Mouse (Mus musculus) embryonic facial prominence, embryonic 10.5 days (tissue): ENCODE results near the gene Fat3. TPM values are rescaled to one million over a fixed set of nuclear protein-coding genes. Genes with fewer than 3 reads are reported as not detected.

Experiments used
- DNase-seq: peaks from one replicate; pipeline ENCODE4 v3.0.0-alpha.2; 2017; ENCODE audit warnings: low spot score
- H3K27ac ChIP-seq: fragments of 300-500 bp; sonication (generic); replicated peaks from 2 replicates; pipeline ENCODE4 v1.5.1; 2016; ENCODE audit warnings: mild to moderate bottlenecking
- H3K27me3 ChIP-seq: fragments of 300-500 bp; sonication (generic); replicated peaks from 2 replicates; pipeline ENCODE4 v1.6.1; 2016; ENCODE audit warnings: low read depth, mild to moderate bottlenecking; ENCODE audit not compliant: poor library complexity, severe bottlenecking
- H3K36me3 ChIP-seq: fragments of 300-500 bp; sonication (generic); replicated peaks from 2 replicates; pipeline ENCODE4 v1.6.1; 2016; ENCODE audit warnings: mild to moderate bottlenecking, moderate library complexity
- H3K4me1 ChIP-seq: fragments of 300-500 bp; sonication (generic); 2 replicates; pipeline ENCODE4 v1.6.1; 2016
- H3K4me3 ChIP-seq: fragments of 300-500 bp; sonication (generic); 2 replicates; pipeline ENCODE4 v1.5.1; 2016; ENCODE audit warnings: mild to moderate bottlenecking, moderate library complexity
- H3K9me3 ChIP-seq: fragments of 300-500 bp; sonication (generic); 2 replicates; pipeline ENCODE4 v1.6.1; 2016; ENCODE audit warnings: mild to moderate bottlenecking
- WGBS: fragments of 180-500 bp; shearing (Covaris S2); methylation state at CpG from one replicate; pipeline ENCODE4 v1.1.7; 2016; 5-methylcytosine and 5-hydroxymethylcytosine counted together
- polyA plus RNA-seq: library from polyadenylated mRNA; unstranded; fragments of >200 nt; fragmentation: Nextera tagmentation; extraction: Ambion mirVana; gene quantifications from 2 replicates; pipeline ENCODE4 v1.2.1, GENCODE M21; 2016

Gene Fat3
- polyA plus RNA-seq, 1 experiment from 2014 or later, result 2.8 TPM

DNA sequence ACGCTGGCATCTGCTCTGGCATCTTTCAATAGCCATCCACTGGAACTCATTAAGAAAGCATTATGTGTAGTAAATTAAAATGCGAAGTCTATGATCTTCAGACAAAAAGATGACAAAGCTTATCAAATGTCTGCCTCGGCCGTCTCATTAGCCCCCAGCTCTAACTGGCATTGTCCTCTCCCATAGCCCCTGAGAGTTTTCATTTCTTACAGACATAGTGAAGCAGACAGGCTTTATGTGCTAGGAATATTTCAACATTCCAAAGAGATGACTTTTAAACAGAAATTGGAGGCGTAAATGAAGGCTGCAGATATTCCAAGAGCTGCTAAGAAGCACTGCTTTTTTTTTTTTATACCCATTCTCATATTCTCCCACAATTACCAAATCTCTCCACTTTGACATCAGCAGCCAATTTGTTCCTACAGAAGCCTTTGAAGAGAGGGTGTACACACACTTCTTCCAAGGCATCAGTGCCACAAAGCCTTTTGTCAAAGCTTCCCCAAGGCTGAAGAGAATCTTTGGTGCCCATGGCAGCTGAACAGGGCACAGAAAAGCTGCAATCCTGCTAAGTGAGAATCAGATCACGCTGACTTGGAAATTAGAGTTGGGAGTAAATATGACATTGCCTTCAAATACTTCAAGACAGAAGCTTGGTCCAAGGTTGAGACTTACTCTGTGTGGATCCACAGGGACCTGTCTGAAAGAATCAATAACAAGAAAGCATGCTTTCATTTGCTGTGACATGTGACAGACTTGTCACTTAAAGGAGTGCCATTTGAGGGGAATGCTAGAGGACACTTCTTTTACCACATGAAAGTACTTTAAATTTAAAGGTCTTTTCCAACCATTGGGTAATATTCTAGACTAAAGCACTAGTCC is 206.9 kb downstream of the Fat3 start:
- H3K4me3 ChIP-seq, result no peak overlapping the region
- H3K36me3 ChIP-seq, result no peaks in the 10 kb centered on the region
- H3K27ac ChIP-seq, result no peak overlapping the region
- DNase-seq, result no peak
- H3K4me1 ChIP-seq, result 0 out of 2 replicates have a peak, but pooled peaks cover 3% of the 10 kb centered on the region
- WGBS, result 79% methylated on average over 6 of the region's 6 CpGs
- H3K9me3 ChIP-seq, result no peaks in the 10 kb centered on the region
- no peaks in the 10 kb centered on the region for H3K27me3 ChIP-seq

DNA sequence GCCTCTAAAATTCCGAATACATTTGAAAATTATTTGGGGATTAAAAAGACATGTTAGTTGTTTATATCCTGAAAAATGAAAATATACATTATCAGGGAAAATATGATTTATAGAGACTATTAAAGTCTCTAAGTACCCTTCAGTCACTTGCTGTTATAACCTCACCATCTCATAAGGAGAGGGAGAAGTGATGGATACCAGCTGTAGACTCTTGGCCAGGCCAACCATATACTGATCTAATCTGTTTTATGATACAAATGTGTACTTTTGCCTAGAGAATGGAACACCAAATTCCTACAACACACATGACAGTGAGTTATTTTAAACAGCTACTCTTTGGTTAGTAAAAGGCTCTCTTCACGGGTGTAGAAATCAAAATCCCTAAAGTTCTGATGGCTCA is 208.6 kb downstream of the Fat3 start:
- H3K4me1 ChIP-seq, result 0 out of 2 replicates have a peak, but pooled peaks cover 3% of the 10 kb centered on the region
- no peaks in the 10 kb centered on the region for H3K36me3 ChIP-seq
- no peak overlapping the region for H3K4me3 ChIP-seq
- no peaks in the 10 kb centered on the region for H3K27me3 ChIP-seq
- DNase-seq, result no peak
- WGBS, result 87% methylated on average over 2 of the region's 2 CpGs
- H3K27ac ChIP-seq, result no peak overlapping the region
- no peaks in the 10 kb centered on the region for H3K9me3 ChIP-seq

DNA sequence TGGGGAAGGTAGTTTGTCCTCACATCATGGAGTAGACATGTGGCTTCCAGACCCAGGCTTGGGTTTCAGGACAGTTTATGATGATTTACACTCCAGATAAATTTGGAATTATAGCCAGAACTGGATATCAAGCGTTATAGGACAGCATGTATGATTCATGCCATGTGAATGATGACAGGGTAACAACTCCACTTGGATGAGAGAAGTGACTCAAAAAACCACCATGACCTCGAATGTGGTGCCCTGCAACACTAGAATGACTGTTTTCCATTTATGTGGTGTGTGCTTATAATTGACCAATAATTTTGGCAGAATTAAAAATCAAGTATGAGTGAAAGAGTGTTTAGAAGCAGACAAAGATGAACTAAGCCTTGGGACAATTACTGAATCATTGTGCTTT is 210.2 kb downstream of the Fat3 start:
- WGBS, result 87% methylated on average over 2 of the region's 2 CpGs
- no peak overlapping the region for H3K27ac ChIP-seq
- 0 out of 2 replicates have a peak, but pooled peaks cover 3% of the 10 kb centered on the region for H3K4me1 ChIP-seq
- H3K4me3 ChIP-seq, result no peak overlapping the region
- no peaks in the 10 kb centered on the region for H3K27me3 ChIP-seq
- no peaks in the 10 kb centered on the region for H3K9me3 ChIP-seq
- DNase-seq, result no peak
- no peaks in the 10 kb centered on the region for H3K36me3 ChIP-seq

DNA sequence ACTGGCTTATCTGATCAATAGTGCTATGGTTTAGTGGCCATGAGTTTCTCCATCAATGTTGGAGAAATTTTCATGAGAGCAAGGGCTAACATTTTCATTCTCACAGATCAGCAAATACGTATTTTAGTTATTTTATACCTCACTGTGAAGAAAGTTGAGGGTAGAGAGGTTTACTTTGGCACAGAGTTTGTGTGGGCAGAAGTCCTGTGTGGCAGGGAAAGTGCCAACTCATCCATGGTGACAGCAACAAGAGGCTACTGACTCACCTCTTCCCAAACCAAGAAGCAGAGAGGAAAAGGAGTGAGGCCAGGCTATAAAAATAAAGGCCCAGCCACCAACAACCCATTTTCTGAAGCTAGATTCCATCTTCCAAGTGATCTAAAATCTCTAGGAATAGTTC is 218.1 kb downstream of the Fat3 start:
- WGBS, result 84% methylated on average over 1 of the region's 1 CpGs
- Histone ChIP-seq H3K36me3 (no peaks in the 10 kb centered on the region), H3K9me3 (no peaks in the 10 kb centered on the region), H3K4me1 (no peaks in the 10 kb centered on the region), H3K27me3 (no peaks in the 10 kb centered on the region), H3K27ac (no peak overlapping the region), H3K4me3 (no peak overlapping the region)
- no peak for DNase-seq

DNA sequence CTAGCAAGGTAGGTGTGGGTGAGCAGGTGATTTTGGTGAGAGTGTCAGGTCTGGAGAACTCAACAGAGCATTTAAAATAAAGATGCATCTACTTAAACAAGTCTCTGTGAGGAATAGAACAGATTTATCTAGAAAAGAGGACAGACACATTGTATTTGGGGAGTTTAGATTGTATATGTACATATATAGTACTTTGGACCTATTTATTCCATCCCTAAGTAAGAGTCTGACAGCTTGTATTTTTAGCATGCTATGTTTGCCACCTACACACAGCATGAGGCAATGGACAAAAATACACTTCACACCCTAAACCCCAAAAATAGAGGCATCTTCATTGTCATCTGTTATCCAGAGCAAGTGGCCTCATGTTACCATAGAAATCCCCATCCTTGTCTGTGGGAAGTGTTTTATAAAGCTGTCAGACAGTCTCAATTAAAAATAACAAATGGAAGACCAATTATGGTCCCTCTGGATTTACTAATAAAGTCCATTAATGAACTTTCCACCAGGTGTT is 218.7 kb downstream of the Fat3 start:
- no peaks in the 10 kb centered on the region for H3K9me3 ChIP-seq
- H3K27ac ChIP-seq, result no peak overlapping the region
- no peak overlapping the region for H3K4me3 ChIP-seq
- no peaks in the 10 kb centered on the region for H3K36me3 ChIP-seq
- no peaks in the 10 kb centered on the region for H3K4me1 ChIP-seq
- H3K27me3 ChIP-seq, result no peaks in the 10 kb centered on the region
- no peak for DNase-seq

DNA sequence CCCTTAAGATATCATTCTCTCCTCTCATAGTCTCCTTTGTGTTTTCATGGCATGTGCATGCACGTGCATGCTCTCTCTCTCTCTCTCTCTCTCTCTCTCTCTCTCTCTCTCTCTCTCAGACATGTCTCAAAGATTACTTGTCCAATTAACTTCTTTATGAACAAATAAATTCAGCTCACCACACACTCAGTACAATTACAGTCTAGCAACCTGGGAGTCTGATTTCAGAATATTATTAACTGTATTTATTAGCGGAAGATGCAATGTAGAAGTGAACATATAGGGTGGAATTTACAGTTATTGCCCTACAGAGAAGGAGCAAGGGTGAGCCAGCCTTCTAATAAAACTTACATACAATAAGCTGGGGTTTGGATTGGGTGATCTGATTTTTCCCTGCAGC is 225.5 kb downstream of the Fat3 start:
- Histone ChIP-seq H3K27ac (no peak overlapping the region), H3K9me3 (no peaks in the 10 kb centered on the region), H3K36me3 (no peaks in the 10 kb centered on the region), H3K4me3 (no peak overlapping the region), H3K4me1 (no peaks in the 10 kb centered on the region), H3K27me3 (no peaks in the 10 kb centered on the region)
- WGBS, result 73% methylated on average over 2 of the region's 2 CpGs
- no peak for DNase-seq

DNA sequence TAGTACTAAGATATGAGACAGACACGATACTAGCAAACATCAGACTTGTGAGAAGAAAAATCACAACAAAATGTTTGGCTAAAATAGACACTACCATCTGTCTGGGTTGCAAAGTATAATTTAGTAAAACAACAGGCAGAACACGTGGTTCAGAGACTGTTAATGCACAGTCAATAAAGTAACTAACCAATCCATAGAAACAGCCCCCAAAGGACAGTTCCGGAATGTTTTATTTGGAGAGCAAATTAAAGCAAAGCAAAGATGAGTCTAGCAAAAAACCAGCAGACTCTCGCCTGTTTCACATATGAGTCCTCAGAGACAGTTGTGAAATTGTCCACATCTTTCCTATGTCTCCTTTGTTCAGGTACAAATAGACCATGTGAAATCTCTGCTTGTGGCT is 227.0 kb downstream of the Fat3 start:
- WGBS, result 87% methylated on average over 4 of the region's 4 CpGs

DNA sequence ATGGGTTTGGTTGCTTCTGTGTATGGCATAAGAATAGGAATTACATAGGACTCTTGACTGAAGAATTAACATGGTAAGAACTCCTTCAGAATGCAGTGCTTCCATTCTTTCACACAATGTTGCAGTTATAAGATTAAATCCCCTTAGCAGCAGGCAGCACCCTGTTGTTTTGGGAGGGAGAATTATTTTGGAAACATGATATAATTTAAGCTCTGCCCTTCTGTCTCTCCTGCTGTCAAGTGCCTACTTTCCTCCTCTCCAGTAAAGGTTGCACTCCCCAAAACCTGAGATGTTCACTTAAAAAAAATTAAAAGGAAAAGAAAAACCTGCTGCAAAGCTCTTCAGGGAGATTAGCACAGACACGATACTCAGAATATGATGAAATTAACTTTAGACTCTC is 228.3 kb downstream of the Fat3 start:
- no peaks in the 10 kb centered on the region for H3K9me3 ChIP-seq
- no peaks in the 10 kb centered on the region for H3K4me1 ChIP-seq
- 91% methylated on average over 1 of the region's 1 CpGs for WGBS
- no peaks in the 10 kb centered on the region for H3K27me3 ChIP-seq
- no peak overlapping the region for H3K4me3 ChIP-seq
- DNase-seq, result no peak
- H3K27ac ChIP-seq, result no peak overlapping the region
- H3K36me3 ChIP-seq, result no peaks in the 10 kb centered on the region

More for the DNA sequence above, 227.0 kb downstream of the Fat3 start:
- Histone ChIP-seq H3K27ac (no peak overlapping the region), H3K4me1 (no peaks in the 10 kb centered on the region), H3K36me3 (no peaks in the 10 kb centered on the region), H3K27me3 (no peaks in the 10 kb centered on the region), H3K4me3 (no peak overlapping the region), H3K9me3 (no peaks in the 10 kb centered on the region)
- DNase-seq, result no peak

DNA sequence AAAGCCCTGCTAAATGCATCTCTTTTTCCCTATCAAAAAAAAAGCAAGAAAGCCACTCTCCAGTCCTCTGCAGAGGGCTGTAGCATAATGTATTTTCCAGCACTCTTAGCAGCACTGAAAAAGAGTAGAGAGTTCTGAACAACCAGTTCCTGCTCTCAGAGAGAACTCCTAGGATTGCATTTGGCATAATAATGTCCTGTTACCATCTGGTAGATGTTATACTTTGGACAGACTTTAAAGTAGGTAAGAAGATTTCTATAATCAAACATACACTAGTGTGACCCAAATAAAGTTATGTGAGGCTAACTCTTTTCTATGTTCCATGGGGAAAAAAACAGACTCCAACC is 230.3 kb downstream of the Fat3 start:
- Histone ChIP-seq H3K27ac (no peak overlapping the region), H3K4me1 (no peaks in the 10 kb centered on the region), H3K4me3 (no peak overlapping the region), H3K36me3 (no peaks in the 10 kb centered on the region), H3K9me3 (no peaks in the 10 kb centered on the region), H3K27me3 (no peaks in the 10 kb centered on the region)
- DNase-seq, result no peak

DNA sequence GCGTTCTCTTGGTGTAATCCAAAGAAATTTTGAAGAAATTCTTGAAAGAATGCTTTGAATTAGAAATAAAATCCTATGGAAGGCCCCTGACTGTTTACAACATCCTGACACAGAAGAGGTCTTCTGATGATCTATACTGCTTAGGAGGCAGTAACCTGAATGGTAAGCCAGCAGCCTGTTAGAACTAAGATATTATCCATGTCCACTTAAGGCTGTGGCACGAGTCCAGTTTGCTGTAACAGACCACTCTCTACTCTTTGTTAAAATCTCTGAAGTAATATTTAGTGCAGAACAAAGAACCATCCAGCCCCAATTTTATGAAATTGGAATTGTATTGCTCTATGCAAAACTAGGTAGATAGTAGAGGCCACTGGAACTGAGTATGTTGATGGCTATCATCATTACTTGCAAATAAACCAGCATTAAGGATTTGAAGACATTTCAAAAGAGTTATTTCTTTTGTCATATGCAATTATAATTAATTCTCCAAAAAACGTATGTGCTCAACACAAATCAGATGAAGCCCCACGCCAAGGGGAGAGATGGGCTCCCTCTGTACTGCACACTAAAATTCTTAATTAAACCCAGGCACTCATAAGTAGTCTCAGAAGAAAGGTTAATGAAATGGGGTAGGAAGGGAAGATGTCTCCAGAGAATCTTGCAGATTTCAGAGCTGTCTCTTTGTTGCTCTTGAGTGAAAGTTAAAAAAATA is 230.9 kb downstream of the Fat3 start:
- no peaks in the 10 kb centered on the region for H3K27me3 ChIP-seq
- 72% methylated on average over 4 of the region's 4 CpGs for WGBS
- no peak overlapping the region for H3K27ac ChIP-seq
- H3K9me3 ChIP-seq, result no peaks in the 10 kb centered on the region
- H3K4me1 ChIP-seq, result peaks cover 3% of the 10 kb centered on the region; the same call in 1 of the 2 replicates
- no peaks in the 10 kb centered on the region for H3K36me3 ChIP-seq
- no peak overlapping the region for H3K4me3 ChIP-seq
- DNase-seq, result no peak

DNA sequence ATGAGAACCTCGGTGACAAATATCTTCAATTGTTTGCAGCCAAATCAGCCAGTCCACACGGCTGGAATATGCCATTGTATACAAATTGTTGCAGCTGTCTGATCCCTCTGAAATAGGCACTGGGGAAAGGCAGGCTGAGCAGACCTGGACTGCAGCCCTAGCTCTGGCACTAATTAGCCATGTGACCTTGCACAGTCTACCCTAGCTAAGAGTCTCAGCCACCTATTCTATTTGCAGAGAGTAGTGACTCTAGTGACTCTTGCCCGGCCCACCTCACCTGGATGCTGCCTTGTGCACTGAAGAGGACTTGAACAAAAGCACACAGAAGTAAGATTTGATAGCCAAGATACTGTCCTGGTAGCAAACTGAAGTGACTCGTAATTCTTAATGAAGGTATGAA is 235.6 kb downstream of the Fat3 start:
- peaks cover 3% of the 10 kb centered on the region; the same call in 1 of the 2 replicates for H3K4me1 ChIP-seq
- 68% methylated on average over 4 of the region's 4 CpGs for WGBS

DNA sequence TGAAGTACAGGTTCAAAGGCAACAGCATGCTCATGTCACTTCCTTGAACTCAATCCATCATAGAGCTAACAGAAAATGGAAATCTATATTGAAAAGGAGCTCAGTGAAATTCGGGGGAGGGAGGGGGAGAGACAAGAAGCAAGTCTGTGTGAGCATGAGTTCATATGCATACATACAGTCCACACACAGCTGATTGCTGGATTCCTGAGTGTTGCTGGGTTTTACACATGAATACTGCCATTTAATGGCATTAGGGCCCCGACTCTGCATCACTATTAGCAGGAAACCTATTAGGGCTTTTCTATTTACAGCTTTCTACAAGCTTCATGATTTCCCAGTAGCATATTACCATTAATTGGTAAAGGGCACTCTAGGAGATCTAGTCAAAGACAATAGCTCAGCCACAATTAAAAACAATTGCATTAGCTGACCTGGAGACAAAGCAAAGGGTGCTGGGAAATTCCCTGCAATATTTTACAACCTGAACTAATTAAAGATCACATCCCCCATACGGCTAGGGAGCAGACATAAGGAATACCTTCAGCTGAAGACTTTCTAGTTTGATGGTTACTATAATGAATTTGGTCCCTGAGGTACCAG is 243.7 kb downstream of the Fat3 start:
- Histone ChIP-seq H3K27me3 (no peaks in the 10 kb centered on the region), H3K27ac (no peak overlapping the region), H3K4me1 (no peaks in the 10 kb centered on the region), H3K9me3 (no peaks in the 10 kb centered on the region), H3K4me3 (no peak overlapping the region), H3K36me3 (no peaks in the 10 kb centered on the region)
- DNase-seq, result no peak
- 61% methylated on average over 3 of the region's 3 CpGs for WGBS

More for the DNA sequence above, 235.6 kb downstream of the Fat3 start:
- no peaks in the 10 kb centered on the region for H3K27me3 ChIP-seq
- H3K27ac ChIP-seq, result no peak overlapping the region
- no peak for DNase-seq
- no peaks in the 10 kb centered on the region for H3K36me3 ChIP-seq
- no peaks in the 10 kb centered on the region for H3K9me3 ChIP-seq
- H3K4me3 ChIP-seq, result no peak overlapping the region
